Mouse (Mus musculus): ENCODE data around the gene Hadha.

Hadha gene

GRCm38 (mm10) chr5:30154474-30155394, at the start of gene Hadha, which contains the start of gene Hadhb:
TSS of gene Hadha (minus strand) at chr5:30155162.
TSS of gene Hadhb (plus strand) at chr5:30155248.
- DNase-seq = peak; percentile 94

DNA sequence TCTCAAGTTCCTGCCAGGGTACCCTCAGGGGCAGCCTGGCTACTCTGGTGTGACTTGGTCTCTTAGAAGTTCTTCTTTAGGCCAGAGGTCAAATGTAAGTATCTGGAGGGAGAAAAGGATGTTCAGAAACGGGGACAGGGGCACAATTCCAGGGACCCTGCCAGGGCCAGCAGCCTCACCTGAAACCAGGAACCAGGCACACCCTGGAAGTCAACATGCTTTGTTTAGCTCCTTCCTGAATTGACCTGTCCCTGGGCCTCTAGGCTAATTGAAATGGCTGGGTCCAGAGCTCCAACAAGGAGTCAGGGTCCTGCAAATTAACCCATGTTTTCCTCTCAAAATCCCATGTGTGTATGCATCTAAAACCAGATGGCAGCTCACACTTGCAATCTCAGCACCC, 49.5 kb upstream of the Hadha start:
- DNase-seq = no peak

GRCm38 (mm10) chr5:30203216-30203885, 48.4 kb upstream of the Hadha start:
- no peak for DNase-seq

DNA sequence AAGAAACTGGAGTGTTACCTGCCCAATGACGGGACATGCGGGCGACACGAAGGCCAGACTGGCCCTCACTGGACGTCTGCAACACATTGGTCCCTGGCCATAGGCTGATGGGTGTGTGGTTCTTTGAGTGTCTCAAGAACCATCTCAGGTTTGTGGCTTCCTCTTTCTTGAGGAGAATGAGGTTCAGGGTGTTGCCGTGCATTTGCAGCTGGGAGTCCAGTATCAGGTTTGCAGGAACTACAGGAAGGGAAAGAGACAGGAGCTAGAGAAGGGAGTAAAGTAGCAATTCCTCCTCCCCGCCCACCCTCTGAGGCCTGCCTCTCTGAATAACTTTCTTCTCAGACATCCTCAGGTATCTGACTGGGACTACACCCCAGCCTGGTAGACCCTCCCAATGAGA, 47.3 kb upstream of the Hadha start:
- no peak for DNase-seq

- no peak for DNase-seq
These were observed 46.6 kb upstream of the Hadha start for GRCm38 (mm10) chr5:30201521-30201920.

- DNase-seq = peak; percentile 20
These were observed 43.3 kb upstream of the Hadha start for GRCm38 (mm10) chr5:30198257-30198656.

DNA sequence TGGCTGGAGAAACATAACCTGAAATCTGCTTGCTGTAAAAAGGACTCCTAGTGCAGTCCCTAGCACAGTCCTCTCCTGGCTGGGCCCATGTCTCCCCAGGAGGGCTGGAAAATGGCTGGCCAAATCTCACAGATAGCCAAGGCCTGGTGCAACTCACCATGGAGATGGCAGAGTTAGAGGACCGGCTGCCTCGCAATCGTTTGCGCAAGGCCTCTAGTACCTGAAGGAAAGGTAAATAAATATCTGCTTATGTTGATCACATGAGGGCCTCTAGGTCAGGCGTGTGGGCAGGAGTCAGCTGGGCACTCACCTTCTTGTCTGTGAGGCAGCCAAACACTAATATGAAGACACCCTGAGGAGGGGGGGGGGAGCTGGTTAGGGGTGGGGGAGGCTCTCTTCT, 40.4 kb upstream of the Hadha start:
- no peak for DNase-seq

DNA sequence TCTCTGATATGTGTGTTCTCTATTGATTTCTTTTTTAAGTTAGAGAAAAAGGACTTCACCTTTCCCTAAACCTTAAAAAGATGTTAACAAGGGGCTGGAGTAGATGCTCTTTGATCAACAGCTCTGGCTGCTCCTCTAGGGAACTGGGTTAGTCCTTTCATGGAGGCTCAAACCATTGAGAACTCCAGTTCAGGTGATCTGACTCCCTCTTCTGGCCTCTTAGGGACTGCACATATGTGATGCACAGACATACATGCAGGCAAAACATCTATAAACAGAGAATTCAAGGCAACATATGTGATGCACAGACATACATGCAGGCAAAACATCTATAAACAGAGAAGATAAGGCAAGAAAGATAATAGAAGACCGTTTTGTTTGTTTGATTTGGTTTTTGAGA, 37.5 kb upstream of the Hadha start:
- no peak for DNase-seq

DNA sequence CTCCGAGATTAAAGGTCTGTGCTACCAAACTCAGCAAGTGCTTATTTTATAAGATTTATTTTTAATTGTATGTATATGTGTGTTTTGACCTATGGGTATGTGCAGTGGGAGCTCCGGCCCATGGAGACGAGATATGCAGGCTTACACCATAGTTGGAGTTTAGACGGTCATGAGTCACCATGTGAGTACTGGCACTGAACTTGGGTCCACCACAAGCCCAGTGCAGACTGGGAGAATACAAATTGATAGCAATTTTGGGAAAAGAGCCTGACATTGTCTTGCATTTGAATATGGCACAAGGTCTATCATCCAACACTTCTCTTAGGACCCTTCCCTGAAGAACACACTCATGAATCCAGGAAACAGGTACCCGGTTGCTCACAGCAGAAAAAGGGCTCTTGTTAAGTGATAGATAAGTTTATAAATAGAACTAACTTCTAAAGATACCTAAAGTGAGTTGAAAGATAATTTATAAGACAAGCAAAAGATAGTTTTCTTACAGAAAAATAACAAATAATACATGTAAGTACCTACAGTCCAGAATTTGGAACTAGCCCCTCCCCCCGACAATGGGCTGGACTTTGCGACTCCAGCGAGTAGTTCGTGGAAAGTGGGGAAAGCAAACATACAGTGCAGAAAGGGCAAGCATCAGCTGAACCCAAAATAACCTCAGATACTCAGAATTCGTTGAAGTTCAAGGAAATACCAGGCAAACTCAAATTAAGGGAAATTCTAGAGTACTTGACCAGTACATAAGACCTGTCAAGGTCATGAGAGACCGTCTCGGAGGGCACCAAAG, 32.9 kb upstream of the Hadha start:
- peak; percentile 44 for DNase-seq

- no peak for DNase-seq
These were observed 20.8 kb upstream of the Hadha start for GRCm38 (mm10) chr5:30175811-30176210.

- no peak for DNase-seq
These were observed 18.1 kb upstream of the Hadha start for GRCm38 (mm10) chr5:30172931-30173692.

- no peak for DNase-seq
These were observed 17.2 kb upstream of the Hadha start for GRCm38 (mm10) chr5:30172115-30172514.

DNA sequence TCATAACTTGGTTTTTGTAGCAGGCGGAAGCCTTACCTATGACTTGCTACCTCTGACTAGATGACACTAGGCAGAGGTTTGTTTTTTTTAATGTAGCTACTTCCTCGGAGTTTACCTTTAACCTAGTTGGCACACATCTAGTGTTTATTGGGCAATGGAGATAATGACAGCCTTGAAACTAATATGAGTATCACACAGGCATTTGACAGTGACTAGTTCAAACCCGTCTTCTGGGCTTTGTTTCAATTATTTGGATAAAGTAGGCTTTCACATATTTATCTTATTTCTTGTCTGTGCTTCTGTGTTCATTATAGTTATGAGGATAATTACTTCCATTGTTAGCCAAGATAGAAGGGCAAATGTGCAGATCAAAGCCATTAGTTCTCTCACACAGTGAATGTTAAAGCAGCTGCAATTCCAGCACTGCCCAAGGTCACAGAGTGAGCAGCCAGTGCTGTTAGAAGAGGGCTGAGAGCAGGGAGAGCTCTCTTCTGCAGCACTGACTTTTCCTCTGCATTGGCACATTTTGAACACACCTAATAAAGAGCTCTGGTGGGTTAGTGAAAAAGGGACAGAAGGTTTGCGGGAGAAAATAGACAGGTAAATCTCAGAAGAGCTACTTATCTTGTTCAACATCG, 15.5 kb upstream of the Hadha start:
- no peak for DNase-seq

DNA sequence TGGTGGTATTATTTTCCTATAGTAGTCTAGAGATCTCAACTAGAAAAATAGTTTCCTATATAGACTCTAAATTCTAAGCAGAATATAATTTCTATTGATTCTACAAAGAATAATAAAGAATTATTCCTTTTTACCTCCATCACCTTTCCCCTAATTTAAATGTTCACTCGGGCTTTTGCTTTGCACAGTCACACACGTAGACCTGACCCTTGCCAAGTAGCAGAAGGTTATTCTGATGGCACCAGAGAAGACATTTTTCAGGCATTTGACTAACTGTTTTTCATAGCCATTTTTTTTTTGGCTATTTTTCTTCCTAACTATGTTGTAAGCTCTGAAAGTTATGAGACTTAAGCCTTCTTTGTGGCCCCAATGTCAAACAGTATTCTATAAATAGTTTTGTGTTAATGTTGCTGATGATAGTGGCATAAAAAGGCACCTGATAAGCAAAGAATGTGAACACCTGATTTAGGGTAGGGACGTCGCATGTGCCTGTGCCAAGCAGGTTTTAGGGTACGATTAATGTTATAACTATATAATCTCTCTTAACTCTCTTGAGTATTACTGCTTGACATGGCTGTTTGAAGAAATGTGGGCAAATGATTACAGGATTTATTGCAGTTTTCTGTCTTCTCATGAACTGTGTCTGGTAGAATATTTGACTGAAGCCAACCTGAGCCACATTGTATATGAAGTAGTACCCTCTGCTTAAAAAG, 10.4 kb upstream of the Hadha start:
- DNase-seq = no peak

- no peak for DNase-seq
These were observed 7.4 kb upstream of the Hadha start for GRCm38 (mm10) chr5:30162339-30162738.

DNA sequence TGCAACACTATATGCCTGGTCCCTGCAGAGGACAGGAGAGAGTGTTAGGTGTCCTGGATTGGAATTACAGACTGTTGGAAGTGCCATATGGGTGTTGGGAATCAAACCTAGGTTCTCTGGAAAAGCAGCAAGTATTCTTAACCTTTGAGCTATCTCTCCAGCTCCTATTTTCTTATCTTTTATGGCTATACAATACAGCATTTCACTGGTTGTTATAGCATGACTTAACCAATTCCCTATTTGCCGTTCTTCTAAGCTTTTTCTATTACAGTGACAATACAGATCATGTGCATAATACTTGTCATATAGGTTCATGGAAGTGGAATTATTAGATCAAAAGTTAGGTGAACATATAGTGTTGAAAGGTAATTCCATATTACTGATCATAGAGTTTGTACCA, 6.9 kb upstream of the Hadha start:
- no peak for DNase-seq

DNA sequence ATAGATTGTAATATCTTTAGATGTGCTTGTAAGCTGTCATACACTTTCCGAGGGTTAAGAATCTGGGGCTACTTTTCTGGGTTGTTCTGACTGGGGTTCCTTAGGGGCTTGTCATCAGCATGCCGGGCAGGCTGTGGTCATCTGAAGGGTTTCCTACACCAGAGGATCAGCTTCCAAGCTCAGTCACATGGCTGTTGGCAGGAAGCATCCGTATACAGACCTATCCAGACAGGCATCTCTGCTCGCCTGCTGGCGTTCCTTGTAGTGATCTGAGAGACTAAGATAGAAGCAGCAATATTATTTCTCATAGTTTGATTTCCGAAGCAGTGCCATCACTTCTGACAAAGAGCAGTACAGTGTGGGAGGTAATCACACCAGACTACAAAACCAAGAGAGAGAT, 4.6 kb upstream of the Hadha start:
- DNase-seq = no peak

- DNase-seq = no peak
These were observed 1.1 kb upstream of the Hadha start for GRCm38 (mm10) chr5:30155821-30156629.

GRCm38 (mm10) chr5:30155395-30155792, 432 bp upstream of the Hadha start:
- no peak for DNase-seq

GRCm38 (mm10) chr5:30154013-30154412, 949 bp downstream of the Hadha start:
- DNase-seq = no peak
